Mouse (Mus musculus): ENCODE results near the gene Gm4141. TPM values are rescaled to one million over a fixed set of nuclear protein-coding genes. Genes with fewer than 3 reads are reported as not detected.
"Not testable (repeated sequence)": the region's sequence is repeated elsewhere in the genome, so short reads cannot be mapped to it uniquely, and the experiment has no call there.

Gm4141 gene
- not detected for total RNA-seq (2021)
- long read RNA-seq, experiment 1, result 0 reads
- long read RNA-seq, experiment 2, result 0 reads

DNA sequence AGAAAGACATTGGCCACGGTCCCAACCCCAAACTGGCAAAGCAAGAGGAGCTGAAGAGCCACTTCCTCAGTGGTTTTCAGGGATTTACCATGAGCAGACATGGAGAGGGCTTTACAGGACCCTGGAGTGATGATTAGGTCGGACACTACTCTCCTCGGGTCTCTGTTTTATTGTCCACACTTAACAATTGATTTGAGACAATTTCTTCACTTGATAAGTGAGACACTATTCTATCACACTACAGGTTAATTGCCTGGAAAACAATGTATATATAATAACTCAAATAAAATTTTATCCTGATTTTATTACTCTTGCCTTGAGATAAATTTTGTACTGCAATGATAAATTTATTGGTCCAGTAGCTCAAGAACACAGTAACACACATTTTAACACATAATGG, at the start of gene Gm4141:
TSS of gene Gm4141 (minus strand) at position 101 of the 400 bp plus-strand sequence.
- DNase-seq; intact Hi-C loops (cut with DNase I; ENCODE audit: low total_unique reads): not testable (repeated sequence)

DNA sequence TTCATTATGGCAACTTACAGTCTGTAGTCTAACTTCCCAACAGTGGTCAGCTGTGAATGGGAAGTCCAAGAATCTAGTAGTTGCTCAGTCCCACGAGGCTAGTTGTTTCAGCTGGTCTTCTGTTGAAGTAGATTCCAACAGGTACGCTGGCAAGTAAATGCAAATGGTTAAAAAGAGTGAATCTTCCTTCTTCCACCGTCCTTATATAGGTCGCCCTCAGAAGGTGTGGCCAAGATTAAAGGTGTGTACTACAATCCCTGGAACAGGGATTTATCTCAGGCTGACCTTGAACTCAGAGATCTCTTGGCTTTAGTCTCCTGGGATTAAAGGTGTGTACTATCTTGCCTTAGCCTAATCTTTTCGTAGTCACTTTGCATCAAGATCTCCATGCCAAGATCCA, 22.9 kb upstream of the Gm4141 start, which contains the start of gene Gm4513:
TSS of gene Gm4513 (minus strand) at position 101 of the 400 bp plus-strand sequence.
- intact Hi-C loops (cut with DNase I; ENCODE audit: low total_unique reads); DNase-seq: not testable (repeated sequence)

DNA sequence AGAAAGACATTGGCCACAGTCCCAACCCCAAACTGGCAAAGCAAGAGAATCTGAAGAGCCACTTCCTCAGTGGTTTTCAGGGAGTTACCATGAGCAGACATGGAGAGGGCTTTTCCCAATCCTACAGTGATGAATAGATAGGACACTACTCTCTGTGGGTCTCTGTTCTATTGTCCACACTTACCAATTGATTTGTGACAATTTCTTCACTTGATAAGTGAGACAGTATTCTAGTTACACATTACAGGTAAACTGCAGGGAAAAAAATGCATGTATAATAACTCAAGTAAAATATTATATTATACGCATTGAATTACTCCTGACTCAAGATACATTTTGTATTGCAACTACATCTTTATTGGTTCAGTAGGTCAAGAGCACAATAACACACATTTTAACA, 30.4 kb downstream of the Gm4141 start, which contains the start of gene Gm5726:
TSS of gene Gm5726 (minus strand) at position 101 of the 400 bp plus-strand sequence.
- intact Hi-C loops (cut with DNase I; ENCODE audit: low total_unique reads); DNase-seq: not testable (repeated sequence)

DNA sequence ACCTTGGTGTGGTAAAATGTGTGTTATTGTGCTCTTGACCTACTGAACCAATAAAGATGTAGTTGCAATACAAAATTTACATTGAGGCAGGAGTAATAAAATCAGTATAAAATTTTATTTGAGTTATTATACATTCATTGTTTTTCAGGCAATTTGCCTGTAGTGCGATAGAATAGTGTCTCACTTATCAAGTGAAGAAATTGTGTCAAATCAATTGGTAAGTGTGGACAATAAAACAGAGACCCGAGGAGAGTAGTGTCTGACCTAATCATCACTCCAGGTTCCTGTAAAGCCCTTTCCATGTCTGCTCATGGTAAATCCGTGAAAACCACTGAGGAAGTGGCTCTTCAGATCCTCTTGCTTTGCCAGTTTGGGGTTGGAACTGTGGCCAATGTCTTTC, 42.5 kb downstream of the Gm4141 start, which contains the start of gene Vmn1r104:
TSS of gene Vmn1r104 (plus strand) at position 301 of the 400 bp plus-strand sequence.
- intact Hi-C loops (cut with DNase I; ENCODE audit: low total_unique reads); DNase-seq: not testable (repeated sequence)

Other genes starting within 250 kb of the Gm4141 start
- gene Gm4133, start 242.2 kb downstream of the Gm4141 start, total RNA-seq (2021), result not detected
- not detected for gene Gm5728, start 200.8 kb downstream of the Gm4141 start, total RNA-seq (2021)
- not detected for gene Vmn1r100, start 158.3 kb downstream of the Gm4141 start, total RNA-seq (2021)
- gene Vmn1r101, start 133.6 kb downstream of the Gm4141 start, total RNA-seq (2021), result not detected
- not detected for gene Gm10670, start 101.3 kb downstream of the Gm4141 start, total RNA-seq (2021)
- not detected for gene Vmn1r103, start 65.7 kb downstream of the Gm4141 start, total RNA-seq (2021)
- not detected for gene Vmn1r104, start 42.4 kb downstream of the Gm4141 start, total RNA-seq (2021)
- not detected for gene Gm5726, start 30.5 kb downstream of the Gm4141 start, total RNA-seq (2021)
- gene Gm4513, start 22.8 kb upstream of the Gm4141 start, total RNA-seq (2021), result not detected
- not detected for gene Vmn1r107, start 92.7 kb upstream of the Gm4141 start, total RNA-seq (2021)
- gene Vmn1r111, start 127.0 kb upstream of the Gm4141 start, total RNA-seq (2021), result not detected
- not detected for gene Gm10668, start 154.4 kb upstream of the Gm4141 start, total RNA-seq (2021)
- gene Vmn1r112, start 194.9 kb upstream of the Gm4141 start, total RNA-seq (2021), result not detected
- not detected for gene Vmn1r113, start 211.0 kb upstream of the Gm4141 start, total RNA-seq (2021)
- not detected for gene Vmn1r114, start 235.9 kb upstream of the Gm4141 start, total RNA-seq (2021)

Data from gastrocnemius, postnatal 14 days (tissue).